ENCODE assay signal across 1 mouse cellular context in genomic region chr6:48687077-48687476, GRCm38 (mm10).
TF ChIP-seq lines count a peak whose summit lies in the region.

No protein-coding gene starts in this region.

TF ChIP-seq in CH12.LX, 34 proteins besides CTCF, POLR2A, EP300 and RAD21 (continued from another document):
- TF ChIP-seq CHD2 (IDR thresholded peaks at IDR 0.05; ENCODE audit: low read length) (0 out of 2 replicates have a peak, but pooled peaks have one; percentile 25), JUN (IDR thresholded peaks at IDR 0.05; ENCODE audit: insufficient read depth, low read depth, low read length) (peak; percentile 73), MAZ (IDR thresholded peaks at IDR 0.05; ENCODE audit: low read depth, low read length) (0 out of 2 replicates have a peak, but pooled peaks have one; percentile 35), JUND (conservative IDR thresholded peaks at IDR 0.05; ENCODE audit: low read depth, low read length) (peak; percentile 77), IRF4 (IDR thresholded peaks at IDR 0.05; ENCODE audit: low read depth, low read length) (peak; percentile 82), NELFE (IDR thresholded peaks at IDR 0.05; ENCODE audit: low read depth, low read length) (peak; percentile 33; the same call in 1 of the 2 replicates), ETS1 (conservative IDR thresholded peaks at IDR 0.05; ENCODE audit: low read depth, low read length) (peak; percentile 41; the same call in 1 of the 2 replicates), CHD1 (IDR thresholded peaks at IDR 0.05; ENCODE audit: low read depth, low read length) (no peak), ZNF384 (IDR thresholded peaks at IDR 0.05; ENCODE audit: low read depth, low read length) (no peak), ELF1 (IDR thresholded peaks at IDR 0.05; ENCODE audit: low read depth, low read length) (peak; percentile 45), RCOR1 (conservative IDR thresholded peaks at IDR 0.05; ENCODE audit: low read depth, low read length) (0 out of 2 replicates have a peak, but pooled peaks have one; percentile 11), MAX (IDR thresholded peaks at IDR 0.05; ENCODE audit: low read length) (peak; percentile 60; the same call in 1 of the 2 replicates), TCF12 (IDR thresholded peaks at IDR 0.05; ENCODE audit: low read depth, low read length) (peak; percentile 79), KAT2A (IDR thresholded peaks at IDR 0.05; ENCODE audit: insufficient replicate concordance, low read length) (0 out of 2 replicates have a peak, but pooled peaks have one; percentile 47), UBTF (IDR thresholded peaks at IDR 0.05; ENCODE audit: low read depth, low read length) (no peak), MEF2A (IDR thresholded peaks at IDR 0.05; ENCODE audit: borderline replicate concordance, low read depth, low read length) (peak; percentile 67), SMC3 (IDR thresholded peaks at IDR 0.05; ENCODE audit: low read depth, low read length) (no peak), MYC (IDR thresholded peaks at IDR 0.05; ENCODE audit: low read depth, low read length) (peak; percentile 79; the same call in 1 of the 2 replicates), USF2 (conservative IDR thresholded peaks at IDR 0.05; ENCODE audit: low read depth, low read length) (no peak), TBP (conservative IDR thresholded peaks at IDR 0.05; ENCODE audit: low read depth, low read length) (peak; percentile 54; the same call in 1 of the 2 replicates), ZC3H11A (IDR thresholded peaks at IDR 0.05; ENCODE audit: low read depth, low read length) (no peak), PAX5 (IDR thresholded peaks at IDR 0.05; ENCODE audit: low read length) (no peak)
